Mouse (Mus musculus): ENCODE data around the gene Ddx54.

Ddx54 gene

DNA sequence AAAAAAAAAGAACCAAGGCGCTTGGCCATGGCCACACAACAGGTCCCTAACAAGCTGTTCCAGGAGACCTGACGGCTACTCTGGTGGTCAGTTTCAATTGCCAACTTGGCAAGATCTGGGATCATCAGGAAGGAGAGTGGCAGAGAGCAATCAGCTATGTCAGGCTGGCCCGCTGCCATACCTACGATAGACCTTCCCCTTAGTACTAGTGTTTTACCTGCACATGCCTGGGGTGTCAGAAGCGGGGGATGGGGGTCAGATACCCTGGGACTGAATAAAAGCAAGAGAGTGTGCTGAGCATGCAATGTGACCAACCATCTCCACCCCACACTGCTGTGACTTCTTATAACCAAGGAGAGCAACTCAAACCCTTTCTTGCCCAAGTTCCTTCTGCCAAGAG, 1.6 kb upstream of the Ddx54 start:
- no peak for DNase-seq (ENCODE audit: low read depth, low spot score)

DNA sequence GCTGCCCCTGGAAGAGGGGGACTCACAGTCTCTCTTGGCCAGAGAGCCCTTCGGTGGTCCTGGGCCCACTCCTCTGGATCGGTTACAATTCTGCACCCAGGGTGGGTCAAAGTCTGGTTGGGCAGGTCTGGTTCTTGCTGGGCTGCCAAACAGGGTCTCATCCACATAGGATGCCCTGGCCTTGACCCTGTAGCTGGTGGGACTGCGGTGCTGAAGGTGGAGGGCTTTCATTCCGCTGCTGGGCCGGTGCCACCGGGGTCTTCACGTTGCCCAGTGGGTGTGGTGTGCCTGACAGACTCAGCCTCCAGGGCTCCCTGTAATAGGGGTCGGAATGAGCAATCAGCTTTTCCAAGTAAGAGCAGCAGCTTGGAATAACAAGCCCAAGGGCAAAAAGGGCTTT, 1.1 kb upstream of the Ddx54 start:
- DNase-seq (ENCODE audit: low read depth, low spot score): no peak

DNA sequence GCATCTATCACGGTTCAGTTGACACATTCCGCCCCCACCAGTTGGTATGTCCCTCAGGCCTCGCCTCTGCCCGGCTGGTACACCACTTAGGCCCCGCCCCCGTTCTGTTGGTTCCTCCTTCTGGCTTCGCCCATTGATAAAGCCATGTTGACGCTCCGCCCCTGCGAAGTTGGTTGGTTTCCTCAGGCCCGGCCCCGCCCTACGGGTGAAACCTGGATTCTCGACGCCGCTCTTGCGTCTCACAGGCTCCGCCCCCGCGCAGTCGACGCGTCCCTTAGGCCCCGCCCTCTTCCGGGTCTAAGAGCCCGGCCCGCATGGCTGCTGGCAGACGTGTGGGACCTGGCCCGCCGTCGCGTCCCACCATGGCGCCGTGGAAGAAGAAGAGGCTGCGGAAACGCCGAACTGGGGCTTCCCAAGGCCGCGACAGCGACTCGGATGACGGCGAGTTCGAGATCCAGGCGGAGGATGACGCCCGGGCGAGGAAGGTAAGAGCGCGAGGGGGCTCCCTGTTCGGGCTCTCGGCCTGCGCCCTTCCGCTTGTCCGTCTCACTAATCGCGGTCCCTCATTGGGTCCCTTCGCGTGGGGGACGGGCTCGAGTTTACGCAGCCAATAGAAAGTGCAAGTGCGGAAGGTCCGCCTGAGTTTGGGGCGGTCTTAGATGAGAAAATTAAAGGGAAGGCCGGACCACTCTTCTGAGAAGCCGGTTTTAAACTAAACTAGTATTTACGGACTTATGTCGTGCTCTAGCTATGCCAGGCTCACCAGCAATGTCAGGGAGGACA, 474 bp downstream of the Ddx54 start:
- peak; percentile 100 for DNase-seq (ENCODE audit: low read depth, low spot score)

DNA sequence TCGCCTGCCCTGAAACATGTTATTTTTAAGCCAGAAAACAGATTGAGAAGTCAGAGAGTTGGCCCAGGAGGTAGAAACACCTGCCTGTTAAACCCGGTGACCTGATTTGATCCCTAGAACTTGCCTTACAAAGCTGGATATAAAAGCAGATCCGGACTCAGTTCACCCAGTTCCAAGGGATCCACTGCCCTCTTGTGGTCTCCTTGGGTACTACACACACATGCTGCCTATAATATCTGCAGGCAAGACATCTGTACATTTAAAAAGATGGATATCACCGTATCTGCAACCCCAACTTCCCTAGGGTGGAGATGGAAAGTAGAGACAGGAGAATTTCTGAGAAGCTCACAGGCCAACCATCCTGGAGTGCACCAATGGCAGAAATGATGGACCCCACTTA, 3.4 kb downstream of the Ddx54 start:
- DNase-seq (ENCODE audit: low read depth, low spot score): no peak

- no peak for DNase-seq (ENCODE audit: low read depth, low spot score)
Observed at GRCm38 (mm10) chr5:120618778-120619177, 6.2 kb downstream of the Ddx54 start.

DNA sequence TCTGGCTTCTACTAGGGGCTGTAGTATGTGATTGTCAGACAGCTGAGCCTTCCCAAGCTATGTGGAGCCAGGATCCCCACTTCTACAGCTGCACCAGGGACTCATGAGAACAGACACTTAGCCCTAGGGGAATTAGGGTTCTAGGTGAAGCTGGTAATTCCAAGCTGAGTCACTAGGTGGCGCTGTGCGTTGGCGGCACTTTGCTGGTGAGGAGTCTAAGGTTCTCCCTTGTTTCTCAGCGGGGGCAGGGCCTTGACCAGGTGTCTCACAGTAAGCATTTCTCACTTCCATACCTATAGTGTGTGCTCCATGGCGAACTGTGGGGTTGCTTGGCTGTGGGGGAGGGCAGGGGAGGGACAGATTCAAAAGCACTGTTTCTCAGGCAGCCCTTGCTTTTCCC, 6.7 kb downstream of the Ddx54 start:
- no peak for DNase-seq (ENCODE audit: low read depth, low spot score)

DNA sequence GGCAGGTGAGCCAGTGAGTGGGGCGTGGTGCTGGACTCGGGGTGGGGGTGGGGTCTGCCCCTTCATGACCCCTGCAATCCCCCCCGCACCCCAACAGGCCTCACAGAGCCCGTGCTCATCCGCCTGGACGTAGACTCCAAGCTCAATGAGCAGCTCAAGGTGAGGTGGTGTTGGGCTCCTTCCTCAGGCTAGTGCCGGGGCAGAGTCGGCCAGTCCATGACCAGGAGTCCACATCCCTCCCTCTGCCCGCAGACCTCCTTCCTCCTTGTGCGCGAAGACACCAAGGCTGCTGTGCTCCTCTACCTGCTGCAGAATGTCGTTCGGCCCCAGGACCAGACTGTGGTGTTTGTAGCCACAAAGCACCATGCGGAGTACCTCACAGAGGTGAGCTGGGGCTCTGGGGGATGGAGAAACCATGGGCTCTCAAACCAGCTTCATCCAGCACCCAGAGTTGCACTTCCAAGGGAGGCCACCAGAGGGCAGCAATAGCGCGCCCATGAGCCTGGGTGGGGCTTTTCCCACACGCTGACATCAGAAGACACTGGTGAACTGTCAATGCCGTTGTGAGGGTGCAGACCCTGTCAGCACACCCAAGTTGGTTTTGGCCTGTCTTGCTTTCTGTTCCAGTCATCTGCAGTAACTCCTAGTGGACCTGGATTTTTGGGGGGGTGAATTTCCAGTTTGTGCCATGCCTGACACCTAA, 8.0 kb downstream of the Ddx54 start:
- no peak for DNase-seq (ENCODE audit: low read depth, low spot score)

DNA sequence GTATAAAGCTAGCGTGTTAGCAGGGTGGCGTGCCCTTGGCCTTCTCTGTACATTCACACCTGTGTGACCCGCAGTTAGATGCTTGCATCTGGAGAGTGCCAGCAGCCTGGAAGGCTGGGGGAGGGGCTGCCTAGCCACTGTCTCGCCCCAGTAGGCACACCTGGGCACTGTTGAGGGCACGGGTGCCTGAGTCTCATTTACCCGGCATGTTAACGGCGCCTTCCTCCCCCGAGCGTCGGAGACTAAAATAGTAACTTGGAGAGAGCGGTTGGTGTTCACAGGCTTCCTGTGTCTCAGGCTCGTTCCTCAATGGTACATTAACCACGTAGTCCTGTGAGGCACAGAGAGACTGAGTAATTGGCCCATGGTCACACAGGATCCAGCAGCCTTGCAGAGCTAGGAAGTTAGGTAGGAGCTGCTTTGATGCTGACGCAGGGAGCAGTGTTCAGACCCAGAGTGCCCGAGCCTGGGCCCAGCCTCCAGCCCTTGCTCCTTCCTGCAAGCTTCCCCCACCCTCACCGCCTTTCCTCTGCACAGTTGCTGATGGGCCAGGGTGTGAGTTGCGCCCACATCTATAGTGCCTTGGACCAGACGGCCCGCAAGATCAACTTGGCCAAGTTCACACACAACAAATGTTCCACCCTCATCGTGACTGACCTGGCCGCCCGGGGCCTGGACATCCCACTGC, 8.7 kb downstream of the Ddx54 start:
- DNase-seq (ENCODE audit: low read depth, low spot score): no peak

GRCm38 (mm10) chr5:120621846-120622197, 9.3 kb downstream of the Ddx54 start:
- DNase-seq (ENCODE audit: low read depth, low spot score): no peak

DNA sequence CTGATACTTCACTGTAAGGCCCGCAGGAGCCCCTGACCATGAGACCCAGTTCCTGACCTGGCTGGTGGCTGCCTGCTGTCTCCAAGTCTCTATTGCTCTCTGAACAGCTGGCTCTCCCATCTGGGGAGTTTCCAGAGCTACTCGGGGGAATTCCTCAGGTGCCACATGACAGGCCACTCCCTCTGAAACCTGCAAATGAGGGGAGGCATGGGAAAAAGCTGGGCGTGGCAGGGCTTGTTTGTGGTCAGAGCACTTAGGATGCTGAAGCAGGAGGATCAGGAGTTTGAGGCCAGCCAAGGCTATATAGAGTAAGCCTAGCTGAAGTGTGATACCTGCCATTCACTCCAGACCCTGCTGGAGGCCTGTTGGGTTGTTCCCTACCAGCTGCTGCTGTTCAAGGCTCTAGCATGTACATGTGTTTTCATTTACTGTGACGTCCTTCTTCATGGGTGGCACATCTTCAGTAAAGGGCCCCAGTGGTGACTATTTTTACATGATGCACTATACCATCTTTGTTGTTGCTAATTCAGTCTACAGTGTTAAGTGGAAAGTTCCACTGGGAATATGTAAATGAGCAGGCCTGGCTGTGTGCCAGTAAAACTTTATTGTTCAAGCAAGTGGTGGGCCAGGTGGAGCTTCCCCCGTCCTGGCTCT, 9.8 kb downstream of the Ddx54 start:
- DNase-seq (ENCODE audit: low read depth, low spot score): no peak

DNA sequence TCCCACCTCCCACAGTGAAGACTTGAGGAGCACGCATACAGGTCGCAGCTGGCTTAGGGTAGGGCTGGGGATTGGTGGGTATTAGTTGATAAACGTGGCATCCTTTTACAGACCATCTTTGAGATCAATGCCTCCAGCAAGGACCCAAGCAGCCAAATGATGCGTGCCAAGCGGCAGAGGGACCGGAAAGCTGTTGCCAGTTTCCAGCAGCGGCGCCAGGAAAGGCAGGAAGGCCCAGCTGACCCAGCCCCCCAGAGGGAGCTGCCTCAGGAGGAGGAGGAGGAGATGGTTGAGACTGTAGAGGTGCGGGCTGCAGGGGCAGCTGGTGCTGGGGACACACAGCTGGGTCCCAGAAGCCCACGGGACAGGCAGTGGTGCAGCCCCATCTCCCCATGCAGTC, 11.9 kb downstream of the Ddx54 start:
- DNase-seq (ENCODE audit: low read depth, low spot score): no peak

GRCm38 (mm10) chr5:120626399-120626798, 13.9 kb downstream of the Ddx54 start:
- no peak for DNase-seq (ENCODE audit: low read depth, low spot score)

- no peak for DNase-seq (ENCODE audit: low read depth, low spot score)
Observed at GRCm38 (mm10) chr5:120627515-120628300, 15.2 kb downstream of the Ddx54 start.

DNA sequence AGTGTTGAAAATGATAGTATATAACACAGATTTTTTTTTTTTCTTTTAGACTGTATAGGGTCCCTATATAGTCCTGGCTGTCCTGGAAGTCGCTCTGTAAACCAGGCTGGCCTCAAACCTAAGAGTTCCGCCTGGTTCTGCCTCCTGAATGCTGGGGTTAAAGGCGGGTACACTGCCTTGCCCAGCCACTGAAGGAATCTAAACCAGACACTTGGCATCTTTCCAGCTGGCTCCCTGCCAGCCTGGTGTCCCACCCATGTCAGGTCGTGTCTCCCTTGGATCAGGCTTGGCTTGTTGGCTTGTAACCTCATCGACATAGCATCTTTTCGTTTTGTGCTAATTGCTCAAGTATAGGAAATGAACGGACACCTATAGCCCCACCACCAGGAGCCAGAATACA, 16.1 kb downstream of the Ddx54 start:
- no peak for DNase-seq (ENCODE audit: low read depth, low spot score)

DNA sequence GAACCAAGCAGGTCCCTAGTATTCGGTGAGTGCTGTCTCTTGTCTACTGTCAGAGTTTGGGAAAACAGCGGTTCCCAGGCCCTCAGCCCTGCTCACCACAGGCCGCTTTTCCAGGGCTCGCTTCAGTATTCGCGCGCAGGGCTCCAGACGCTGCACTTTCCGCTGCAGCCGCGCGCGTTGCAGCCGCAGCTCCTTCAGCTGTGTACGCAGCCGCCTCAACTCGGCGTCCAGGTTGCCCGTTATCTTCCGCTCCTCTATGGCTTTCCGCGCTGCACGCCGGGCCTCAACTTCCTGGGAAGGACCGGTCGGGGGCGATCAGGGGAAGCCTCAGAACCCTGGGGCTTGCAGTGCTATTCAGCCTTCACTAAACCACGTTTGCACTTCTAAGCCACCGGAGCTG, 18.6 kb downstream of the Ddx54 start:
- DNase-seq (ENCODE audit: low read depth, low spot score): no peak

- no peak for DNase-seq (ENCODE audit: low read depth, low spot score)
Observed at GRCm38 (mm10) chr5:120631892-120632291, 19.4 kb downstream of the Ddx54 start.

DNA sequence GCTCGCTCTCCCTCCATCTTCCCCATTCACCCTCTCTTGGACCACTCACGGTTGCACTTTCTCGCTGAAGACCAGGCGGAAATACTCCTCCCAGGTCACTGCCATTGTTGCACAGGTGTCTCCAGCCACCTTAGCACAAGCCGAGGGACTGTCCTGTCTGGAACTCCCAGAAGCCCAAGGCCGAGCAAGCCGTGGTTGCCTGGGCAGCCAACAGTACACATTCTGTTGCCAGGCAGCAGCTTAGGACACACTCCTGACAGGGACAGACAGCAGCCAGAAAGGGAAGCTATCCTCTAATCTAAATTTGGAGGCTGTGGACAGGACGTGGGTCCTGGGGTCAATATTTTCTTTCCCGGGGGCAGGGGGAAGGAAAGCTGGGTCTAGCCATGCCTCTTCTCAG, 21.6 kb downstream of the Ddx54 start, which contains the start of gene Cfap73:
TSS of gene Cfap73 (minus strand) at position 105 of the 400 bp plus-strand sequence.
- DNase-seq (ENCODE audit: low read depth, low spot score): no peak

- DNase-seq (ENCODE audit: low read depth, low spot score): no peak
Observed at GRCm38 (mm10) chr5:120634860-120635259, 22.3 kb downstream of the Ddx54 start.

DNA sequence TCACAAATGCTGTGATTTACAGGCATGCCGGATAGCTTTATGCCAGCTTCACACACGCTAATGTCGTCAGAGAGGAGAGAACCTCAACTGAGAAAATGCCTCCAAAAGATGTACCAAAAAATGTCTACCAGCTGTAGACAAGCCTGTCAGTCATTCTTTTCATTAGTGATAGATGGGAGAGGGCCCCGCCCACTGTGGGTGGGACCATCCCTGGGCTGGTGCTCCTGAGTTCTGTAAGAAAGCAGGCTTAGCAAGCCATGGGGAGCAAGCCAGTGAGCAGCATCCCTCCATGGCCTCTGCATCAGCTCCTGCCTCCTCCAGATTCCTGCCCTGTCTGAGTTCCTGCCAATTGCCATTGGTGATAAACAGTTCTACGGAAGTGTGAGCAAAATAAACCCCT, 23.1 kb downstream of the Ddx54 start:
- no peak for DNase-seq (ENCODE audit: low read depth, low spot score)

GRCm38 (mm10) chr5:120640094-120640493, 27.6 kb downstream of the Ddx54 start:
- DNase-seq (ENCODE audit: low read depth, low spot score): no peak

- DNase-seq (ENCODE audit: low read depth, low spot score): no peak
Observed at GRCm38 (mm10) chr5:120643365-120644085, 31.0 kb downstream of the Ddx54 start.

All from telencephalon, adult 2 months (tissue).